Mouse (Mus musculus) CH12.LX (cell line): ENCODE measurements around the gene Hrh2. TPM values are rescaled to one million over a fixed set of nuclear protein-coding genes. Genes with fewer than 3 reads are reported as not detected.

ENCODE experiments used
- DNase-seq: peaks from one replicate; pipeline ENCODE4 v3.0.0-alpha.2; 2013; ENCODE audit errors: extremely low read depth
- H3K27ac ChIP-seq: 2 replicates; pipeline ENCODE4 v1.5.1; 2012; ENCODE audit warnings: low read depth, mild to moderate bottlenecking, control low read depth, moderate library complexity; ENCODE audit not compliant: insufficient read depth
- H3K27me3 ChIP-seq: replicated peaks from 2 replicates; pipeline ENCODE3; 2012; ENCODE audit warnings: inconsistent platforms
- H3K36me3 ChIP-seq, 2 experiments: replicated peaks in 1 of 2; 2 replicates each; pipeline versions ENCODE3 to v1.6.1; 2012; ENCODE audit warnings: inconsistent platforms in 1 of 2, low read length in 1 of 2, mild to moderate bottlenecking in 1 of 2, mixed read lengths in 1 of 2, moderate library complexity in 1 of 2; ENCODE audit not compliant: control insufficient read depth in 1 of 2, insufficient read depth in 1 of 2
- H3K4me1 ChIP-seq, 2 experiments: 2 replicates each; pipeline ENCODE4 v1.6.1; 2012; ENCODE audit warnings: inconsistent platforms in 1 of 2, moderate library complexity in 1 of 2; ENCODE audit not compliant: insufficient read depth in 2 of 2, control insufficient read depth in 1 of 2
- H3K4me2 ChIP-seq: 2 replicates; pipeline ENCODE4 v1.6.1; 2012; ENCODE audit warnings: low read depth, mild to moderate bottlenecking, control low read depth; ENCODE audit not compliant: poor library complexity, insufficient read depth, severe bottlenecking
- H3K4me3 ChIP-seq, 3 experiments: fragments of 150-350 bp in 1 of 3; sonication (generic) in 1 of 3; replicated peaks in 1 of 3; 2 replicates each; pipeline versions ENCODE3 to v1.5.1; 2011 to 2012; ENCODE audit warnings: low read depth in 2 of 3, low read length in 2 of 3, mild to moderate bottlenecking in 2 of 3, moderate library complexity in 2 of 3, control low read depth in 1 of 3, improper control_type of control experiment in 1 of 3, inconsistent platforms in 1 of 3, mixed read lengths in 1 of 3; ENCODE audit not compliant: poor library complexity in 1 of 3
- H3K79me2 ChIP-seq: replicated peaks from 2 replicates; pipeline ENCODE4 v1.6.1; 2012; ENCODE audit warnings: mild to moderate bottlenecking, moderate library complexity; ENCODE audit not compliant: control insufficient read depth, poor library complexity, insufficient read depth, severe bottlenecking; ENCODE audit errors: extremely low read depth
- H3K9ac ChIP-seq: 2 replicates; pipeline ENCODE4 v1.6.1; 2012; ENCODE audit warnings: low read depth, mild to moderate bottlenecking, control low read depth, moderate library complexity; ENCODE audit not compliant: insufficient read depth
- H3K9me3 ChIP-seq: replicated peaks from 2 replicates; pipeline ENCODE3; 2012; ENCODE audit warnings: low read length, inconsistent platforms, mixed read lengths
- BHLHE40 ChIP-seq: IDR thresholded peaks from 2 replicates; pipeline ENCODE4 v1.6.1; 2011; ENCODE audit warnings: mild to moderate bottlenecking, low read depth, low read length, improper control_type of control experiment
- CHD1 ChIP-seq: IDR thresholded peaks from 2 replicates; pipeline ENCODE4 v1.6.1; 2012; ENCODE audit warnings: low read depth, low read length, improper control_type of control experiment, inconsistent platforms
- CHD2 ChIP-seq: IDR thresholded peaks from 2 replicates; pipeline ENCODE4 v1.6.1; 2011; ENCODE audit warnings: low read length, improper control_type of control experiment
- CTCF ChIP-seq, 2 experiments: IDR thresholded peaks in 1 of 2; conservative IDR thresholded peaks in 1 of 2; 2 replicates each; pipeline ENCODE4 v1.5.1; 2011 to 2012; ENCODE audit warnings: low read depth in 2 of 2, low read length in 2 of 2, improper control_type of control experiment in 1 of 2, inconsistent platforms in 1 of 2, mild to moderate bottlenecking in 1 of 2, moderate library complexity in 1 of 2
- GABPA ChIP-seq: IDR thresholded peaks from 2 replicates; pipeline ENCODE4 v1.6.1; 2012; ENCODE audit warnings: low read depth, low read length, improper control_type of control experiment, inconsistent platforms; ENCODE audit not compliant: insufficient replicate concordance
- IRF4 ChIP-seq: IDR thresholded peaks from 2 replicates; pipeline ENCODE4 v1.6.1; 2014; ENCODE audit warnings: low read depth, mild to moderate bottlenecking, inconsistent platforms, low read length, improper control_type of control experiment
- JUND ChIP-seq: conservative IDR thresholded peaks from 2 replicates; pipeline ENCODE4 v1.6.1; 2011; ENCODE audit warnings: low read depth, low read length, improper control_type of control experiment
- MAFK ChIP-seq: IDR thresholded peaks from 2 replicates; pipeline ENCODE4 v1.6.1; 2011; ENCODE audit warnings: low read length, improper control_type of control experiment; ENCODE audit not compliant: insufficient replicate concordance
- MAX ChIP-seq: IDR thresholded peaks from 2 replicates; pipeline ENCODE4 v1.6.1; 2011; ENCODE audit warnings: low read length, improper control_type of control experiment
- MAZ ChIP-seq: IDR thresholded peaks from 2 replicates; pipeline ENCODE4 v1.6.1; 2012; ENCODE audit warnings: low read depth, mild to moderate bottlenecking, inconsistent platforms, low read length, improper control_type of control experiment, moderate library complexity
- MXI1 ChIP-seq: IDR thresholded peaks from 2 replicates; pipeline ENCODE4 v1.6.1; 2011; ENCODE audit warnings: mild to moderate bottlenecking, low read depth, low read length, improper control_type of control experiment
- PAX5 ChIP-seq: IDR thresholded peaks from 2 replicates; pipeline ENCODE4 v1.6.1; 2012; ENCODE audit warnings: low read length, inconsistent platforms, mixed read lengths
- POLR2AphosphoS2 ChIP-seq: IDR thresholded peaks from 2 replicates; pipeline ENCODE4 v1.6.1; 2011; ENCODE audit warnings: low read depth, low read length, improper control_type of control experiment
- RAD21 ChIP-seq: IDR thresholded peaks from 2 replicates; pipeline ENCODE4 v1.6.1; 2011; ENCODE audit warnings: low read depth, mild to moderate bottlenecking, low read length, improper control_type of control experiment, moderate library complexity
- SIN3A ChIP-seq: IDR thresholded peaks from 2 replicates; pipeline ENCODE4 v1.6.1; 2012; ENCODE audit warnings: low read length, improper control_type of control experiment, inconsistent platforms
- SMC3 ChIP-seq: IDR thresholded peaks from 2 replicates; pipeline ENCODE4 v1.6.1; 2011; ENCODE audit warnings: low read depth, low read length, improper control_type of control experiment
- ZC3H11A ChIP-seq: IDR thresholded peaks from 2 replicates; pipeline ENCODE4 v1.6.1; 2012; ENCODE audit warnings: low read depth, mild to moderate bottlenecking, inconsistent platforms, low read length, improper control_type of control experiment
- ZMIZ1 ChIP-seq: IDR thresholded peaks from 2 replicates; pipeline ENCODE4 v1.6.1; 2012; ENCODE audit warnings: low read depth, mild to moderate bottlenecking, inconsistent platforms, low read length, improper control_type of control experiment
- dilution Hi-C: fragments of 300-500 bp; cut with MboI; formaldehyde crosslinking; loops from 2 replicates; pipeline ENCODE4 v1.14.3; 2020; ENCODE audit warnings: low sequenced_read_pairs; ENCODE audit not compliant: extremely low pct_unique_long_range_greater_than_20kb, extremely low pct_ligation_motif_present
- in situ Hi-C: fragments of 300-500 bp; cut with MboI; formaldehyde crosslinking; loops from 3 replicates; pipeline ENCODE4 v1.14.3; 2019; ENCODE audit warnings: low sequenced_read_pairs, low pct_ligation_motif_present, low pct_unique_long_range_greater_than_20kb, mixed read lengths
- polyA plus RNA-seq: library from polyadenylated mRNA; unstranded; fragments of >175 nt; gene quantifications from 2 replicates; pipeline ENCODE4 v1.2.1, GENCODE M21; 2012; ENCODE audit warnings: low read depth; ENCODE audit not compliant: insufficient read length
- total RNA-seq, 2 experiments: library from RNA; depleted of rRNA; stranded (reverse); fragments of 300-350 nt in 1 of 2; fragments of >200 nt in 1 of 2; gene quantifications; 2 replicates each; pipeline ENCODE4 v1.2.3; 2012 to 2014

The Hrh2 gene
- total and polyA plus RNA-seq, 3 experiments, result 0.04 to 0.30 TPM; not detected in 1

GRCm38 (mm10) chr13:54205195-54205594 lies 13.3 kb downstream of the Hrh2 start:
- peaks cover 13 to 21% of the 10 kb centered on the region in 2 experiments for H3K4me1 ChIP-seq
- DNase-seq, result no peak
- H3K9ac ChIP-seq, result no peak overlapping the region
- TF ChIP-seq ZC3H11A (no peak), BHLHE40 (no peak), POLR2AphosphoS2 (no peak), ZMIZ1 (no peak), SMC3 (no peak), GABPA (no peak), MAFK (no peak), CHD2 (no peak)
- TF ChIP-seq, all 38 proteins: peak for 0
- H3K27me3 ChIP-seq, result no peaks in the 10 kb centered on the region
- H3K79me2 ChIP-seq, result no peaks in the 10 kb centered on the region
- H3K36me3 ChIP-seq, result no peaks in the 10 kb centered on the region
- in situ Hi-C loops, result no loop called here
- no peak overlapping the region for H3K4me2 ChIP-seq
- no peak overlapping the region for H3K4me3 ChIP-seq
- H3K27ac ChIP-seq, result no peak overlapping the region
- peaks cover 7% of the 10 kb centered on the region for H3K9me3 ChIP-seq
- dilution Hi-C loops, result no loop called here

GRCm38 (mm10) chr13:54206140-54206753 lies 14.3 kb downstream of the Hrh2 start:
- no peak overlapping the region for H3K9ac ChIP-seq
- no peak overlapping the region for H3K27ac ChIP-seq
- DNase-seq, result no peak
- no peak for TF ChIP-seq SIN3A
- TF ChIP-seq PAX5, result no peak
- TF ChIP-seq CTCF (conservative IDR thresholded peaks at IDR 0.05 in 1 of 2, IDR thresholded peaks at IDR 0.05 in 1 of 2; ENCODE audit: low read depth in 2 of 2, low read length in 2 of 2), result no peak
- TF ChIP-seq JUND, result no peak
- TF ChIP-seq IRF4, result no peak
- no peak for TF ChIP-seq MAX
- no peak for TF ChIP-seq RAD21
- TF ChIP-seq MAZ, result no peak
- TF ChIP-seq CHD1, result no peak
- no peak for TF ChIP-seq GABPA
- TF ChIP-seq MXI1, result no peak
- no peaks in the 10 kb centered on the region for H3K36me3 ChIP-seq
- no peaks in the 10 kb centered on the region for H3K9me3 ChIP-seq
- no peak overlapping the region for H3K4me3 ChIP-seq
- H3K4me1 ChIP-seq, result peaks cover 13 to 21% of the 10 kb centered on the region in 2 experiments
- H3K27me3 ChIP-seq, result no peaks in the 10 kb centered on the region
- no peaks in the 10 kb centered on the region for H3K79me2 ChIP-seq
- in situ Hi-C loops (no loop called here), dilution Hi-C loops (no loop called here)
- no peak overlapping the region for H3K4me2 ChIP-seq
